Mouse (Mus musculus) frontal cortex, postnatal 25 days (tissue): ENCODE measurements at regions not wholly inside any gene's neighbourhood (a gene's known extent, or its start where the extent isn't known, plus 50 kb on each side); places are given as distances from the start of the nearest gene placed in this dataset.
"Not testable (repeated sequence)": the region's sequence is repeated elsewhere in the genome, so short reads cannot be mapped to it uniquely, and the experiment has no call there.

Source experiments
- DNase-seq, 2 experiments: peaks; one replicate each; pipeline ENCODE4 v3.0.0; 2022; ENCODE audit warnings: low spot score in 2 of 2

DNA sequence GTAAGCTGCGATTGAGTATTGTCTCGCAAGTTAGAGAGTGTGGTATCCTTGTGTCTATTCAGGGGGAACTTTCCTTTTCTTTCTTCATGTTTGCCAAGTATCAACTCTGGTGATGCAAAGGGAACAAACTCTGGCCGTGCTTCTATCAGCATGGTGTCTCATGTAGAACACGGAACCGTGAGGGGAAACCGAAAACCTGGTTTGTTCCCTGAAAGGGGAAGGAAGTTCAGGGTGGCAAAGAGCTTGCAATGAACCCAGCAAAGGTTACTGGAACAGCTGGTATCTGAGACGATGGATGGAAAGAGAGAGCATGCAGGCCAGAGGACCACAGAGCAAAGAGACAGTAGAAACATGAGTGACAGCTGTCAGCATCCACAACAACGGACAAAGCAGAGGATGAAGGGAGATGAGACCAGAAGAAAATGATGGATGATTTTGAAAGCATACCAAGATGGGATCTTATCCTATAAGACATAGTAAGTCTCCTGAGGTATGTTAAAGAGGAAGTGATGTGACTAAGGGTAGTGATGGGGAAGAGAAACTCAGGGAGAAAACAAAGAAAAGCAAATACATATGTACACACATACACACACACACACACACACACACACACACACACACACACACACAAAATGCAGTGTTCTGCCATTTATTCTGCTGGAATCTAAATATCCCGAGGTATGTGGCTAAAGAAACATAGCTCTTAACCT lies 199.8 kb upstream of the Peli2 start:
- no peak for DNase-seq

DNA sequence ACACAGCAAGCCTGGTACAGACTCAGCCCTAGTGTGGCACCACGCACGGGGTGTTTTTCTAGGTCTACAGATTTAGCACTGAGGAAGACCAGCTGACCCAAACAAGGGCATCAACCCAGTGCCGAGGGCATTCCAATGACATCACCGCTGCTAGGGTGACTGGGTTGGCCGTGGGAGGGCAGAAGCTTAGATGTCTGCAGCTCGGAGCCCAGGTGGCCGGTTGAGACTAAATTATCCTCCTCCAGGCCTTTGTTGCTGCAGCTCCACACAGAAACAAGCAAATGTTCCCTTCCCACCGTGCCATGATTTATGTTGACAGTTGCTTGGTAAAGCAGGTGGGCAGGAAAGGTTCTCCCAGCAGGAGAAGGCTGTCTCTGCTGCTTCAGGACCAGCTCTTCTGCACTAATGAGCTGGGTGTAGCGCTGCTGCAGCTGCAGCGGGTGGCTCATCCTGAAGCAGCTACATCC lies 198.8 kb upstream of the Peli2 start:
- no peak for DNase-seq

GRCm38 (mm10) chr14:47926416-47926815 lies 194.2 kb upstream of the Peli2 start:
- no peak for DNase-seq

- no peak for DNase-seq
Measured at GRCm38 (mm10) chr14:47935401-47935800, 185.2 kb upstream of the Peli2 start.

DNA sequence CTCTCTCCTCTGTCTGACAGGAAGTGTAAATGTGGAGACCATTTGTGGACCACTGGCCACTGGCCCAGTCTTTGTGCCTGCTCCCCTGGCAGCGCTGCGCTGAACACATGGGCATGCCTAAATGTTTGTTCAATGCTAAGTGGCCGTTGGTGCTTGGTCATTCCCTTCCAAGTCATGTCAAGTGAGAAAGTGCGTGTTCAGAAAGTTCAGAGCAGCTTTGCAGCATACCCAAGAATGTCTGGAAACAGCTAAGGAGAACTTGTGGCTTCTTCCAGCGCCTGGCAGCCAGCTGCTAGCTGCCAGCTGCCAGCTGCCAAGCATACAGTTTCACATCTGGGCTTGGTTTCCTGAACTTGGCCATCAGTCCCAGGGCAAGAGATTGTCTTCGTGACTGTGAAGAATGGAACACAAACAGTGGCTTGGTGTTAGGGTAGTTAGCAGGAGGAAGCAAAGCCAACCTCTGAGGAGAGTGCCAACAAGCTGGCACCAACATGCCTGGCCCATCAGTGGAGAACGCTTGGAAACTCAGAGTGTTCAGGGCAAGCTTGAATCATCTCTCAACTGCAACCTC lies 183.5 kb upstream of the Peli2 start:
- no peak for DNase-seq

- DNase-seq, result no peak
Measured at GRCm38 (mm10) chr14:47939781-47940590, 180.6 kb upstream of the Peli2 start.

GRCm38 (mm10) chr14:47942671-47943070 lies 178.0 kb upstream of the Peli2 start:
- no peak for DNase-seq

DNA sequence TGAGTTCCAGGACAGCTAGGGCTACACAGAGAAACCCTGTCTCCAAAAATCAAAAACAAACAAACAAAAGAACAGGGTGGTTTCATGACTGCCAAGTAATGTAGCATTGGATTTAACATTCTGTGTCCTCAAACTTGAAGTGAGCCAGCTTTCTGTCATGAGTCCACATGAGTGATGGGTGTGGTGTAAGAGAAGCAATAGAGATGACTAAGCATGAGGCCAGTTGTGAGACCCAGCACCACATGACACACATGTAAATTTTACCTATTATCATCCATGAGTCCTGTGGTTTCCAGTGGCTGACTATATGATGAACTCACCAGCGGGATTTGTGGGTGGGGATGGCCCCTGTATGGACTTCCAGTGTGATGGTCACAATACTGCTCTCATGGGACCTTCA lies 176.0 kb upstream of the Peli2 start:
- no peak for DNase-seq

DNA sequence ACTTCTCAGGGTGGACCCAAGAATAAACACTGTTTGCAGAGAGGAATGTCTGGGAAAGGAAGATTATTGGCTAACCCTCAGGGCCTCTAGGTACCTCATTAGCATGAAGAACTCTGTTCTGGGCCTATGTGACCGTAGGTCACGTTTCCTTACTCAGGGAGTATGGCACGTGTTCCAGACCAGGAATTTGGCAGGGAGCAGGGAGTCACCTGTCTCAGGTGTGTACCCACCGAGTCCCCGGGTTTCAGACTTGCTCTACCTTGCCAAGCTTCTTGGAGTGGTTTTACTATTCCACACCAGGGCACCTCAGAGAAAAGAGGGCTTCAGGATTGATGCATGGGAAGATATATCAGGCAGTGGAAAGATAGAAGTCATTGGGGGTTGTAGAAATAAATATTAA lies 169.6 kb upstream of the Peli2 start:
- DNase-seq, result no peak

GRCm38 (mm10) chr14:47958171-47958570 lies 162.5 kb upstream of the Peli2 start:
- DNase-seq, result no peak

- DNase-seq, result no peak
Measured at GRCm38 (mm10) chr14:47959366-47960280, 161.0 kb upstream of the Peli2 start.

GRCm38 (mm10) chr14:47964806-47965205 lies 155.8 kb upstream of the Peli2 start:
- DNase-seq, result not testable (repeated sequence)

DNA sequence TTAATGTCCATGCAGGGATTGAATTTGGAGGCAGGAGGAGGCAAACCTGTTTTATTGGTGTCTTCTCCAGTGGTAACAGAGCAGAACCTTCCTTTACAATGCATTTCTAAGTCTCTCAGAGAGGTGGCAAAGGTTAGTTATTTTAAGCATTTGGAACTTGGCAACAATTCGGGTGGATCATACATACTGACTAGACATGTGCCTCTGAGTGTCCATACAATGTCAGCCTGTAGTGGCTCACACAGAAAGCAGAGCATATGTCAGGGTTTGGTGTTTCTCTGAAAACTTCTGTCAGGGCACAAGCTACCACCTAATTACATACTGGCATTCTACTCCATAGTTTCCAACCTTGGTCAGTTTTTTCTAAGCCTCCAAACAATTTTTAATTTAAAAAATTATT lies 150.8 kb upstream of the Peli2 start:
- DNase-seq, result no peak

GRCm38 (mm10) chr14:47973161-47973560 lies 147.5 kb upstream of the Peli2 start:
- DNase-seq, result not testable (repeated sequence)

- no peak for DNase-seq
Measured at GRCm38 (mm10) chr14:47982993-47983740, 137.5 kb upstream of the Peli2 start.

DNA sequence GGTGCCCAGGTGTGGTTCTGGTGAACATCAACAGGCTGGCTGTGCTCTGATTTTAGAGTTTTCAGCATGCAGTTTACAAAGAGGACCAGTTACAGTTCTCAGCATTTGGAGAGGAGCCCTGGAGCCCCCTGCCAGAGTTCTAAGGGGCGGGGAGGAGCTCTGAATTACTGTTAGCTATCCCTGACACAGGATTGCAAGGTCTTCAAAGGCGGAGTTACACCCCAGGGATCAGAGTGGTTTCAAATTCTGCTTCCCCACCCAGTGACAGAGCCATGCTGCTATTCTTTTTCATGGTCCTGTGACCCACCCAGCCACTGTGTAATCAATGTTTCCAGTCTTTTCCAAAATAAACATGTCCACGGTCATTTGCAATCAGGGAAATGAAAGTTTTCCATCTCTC lies 134.1 kb upstream of the Peli2 start:
- DNase-seq, result no peak

DNA sequence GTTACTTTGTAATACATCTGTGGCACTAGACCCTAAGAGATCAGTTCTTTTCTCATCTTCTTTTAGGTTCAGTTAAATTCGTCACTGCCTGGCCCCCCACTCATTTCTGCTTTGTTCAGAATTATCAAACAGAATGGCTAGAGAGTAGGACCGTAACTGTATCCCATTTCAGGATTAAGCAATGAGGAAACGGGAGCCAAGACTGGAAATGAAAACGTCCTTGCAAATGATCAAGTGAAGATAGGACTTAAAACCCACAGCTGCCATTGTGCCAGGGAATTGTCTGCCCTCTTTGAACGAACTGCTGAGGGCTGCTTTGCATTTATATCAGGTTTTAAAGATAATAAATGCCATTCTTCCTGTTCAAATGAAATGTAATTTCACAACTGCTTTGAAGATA lies 133.7 kb upstream of the Peli2 start:
- no peak for DNase-seq

DNA sequence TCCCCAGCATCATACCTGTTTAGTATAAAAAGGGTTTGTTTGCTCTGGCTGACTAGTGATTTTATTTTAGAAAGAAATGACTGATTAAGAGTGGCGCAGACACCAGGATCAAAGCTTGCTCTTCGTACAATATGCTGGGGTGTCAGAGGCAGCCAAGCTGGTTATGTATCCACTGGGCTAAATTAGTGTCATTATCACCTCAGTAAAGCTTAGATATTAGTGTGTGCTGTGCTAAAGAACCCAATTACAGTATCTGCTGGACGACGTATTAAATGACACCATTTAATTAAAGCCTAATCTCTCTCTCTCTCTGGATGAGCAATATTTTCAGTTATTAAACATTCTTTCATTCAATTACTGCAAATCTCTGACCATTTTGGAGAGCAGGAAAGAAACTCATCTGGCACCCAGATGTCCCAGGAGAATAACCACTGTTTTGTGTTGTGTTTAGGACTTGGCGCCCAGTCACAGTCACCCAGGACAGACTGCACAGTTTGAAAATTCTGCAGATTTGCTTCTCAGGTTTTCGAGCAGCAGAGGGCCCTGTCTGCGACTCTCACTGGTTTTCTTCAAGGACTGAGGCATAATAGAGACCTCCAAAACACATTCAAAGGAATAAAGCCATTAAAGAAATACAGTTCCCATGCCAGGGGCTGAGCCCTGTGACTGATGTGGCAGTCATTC lies 133.1 kb upstream of the Peli2 start:
- no peak for DNase-seq

DNA sequence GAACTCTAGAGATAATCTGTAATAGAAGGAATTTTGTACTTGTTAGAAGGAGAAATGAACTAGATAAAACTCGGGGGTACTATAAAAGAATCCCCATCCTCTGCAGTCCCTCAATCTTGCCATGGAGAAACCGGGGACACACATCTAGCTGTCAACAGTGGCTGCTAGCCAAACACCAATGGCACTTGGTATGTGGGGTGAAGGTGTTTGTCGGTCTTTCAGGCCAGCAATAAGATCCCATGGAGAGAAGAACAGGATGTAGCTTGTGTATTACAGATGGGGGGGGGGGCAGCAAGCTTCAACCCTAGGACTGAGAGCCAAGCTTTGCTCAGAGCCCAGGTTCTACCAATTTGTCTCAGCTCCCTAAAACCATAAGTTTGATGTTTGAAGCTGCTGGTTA lies 132.5 kb upstream of the Peli2 start:
- DNase-seq, result no peak

DNA sequence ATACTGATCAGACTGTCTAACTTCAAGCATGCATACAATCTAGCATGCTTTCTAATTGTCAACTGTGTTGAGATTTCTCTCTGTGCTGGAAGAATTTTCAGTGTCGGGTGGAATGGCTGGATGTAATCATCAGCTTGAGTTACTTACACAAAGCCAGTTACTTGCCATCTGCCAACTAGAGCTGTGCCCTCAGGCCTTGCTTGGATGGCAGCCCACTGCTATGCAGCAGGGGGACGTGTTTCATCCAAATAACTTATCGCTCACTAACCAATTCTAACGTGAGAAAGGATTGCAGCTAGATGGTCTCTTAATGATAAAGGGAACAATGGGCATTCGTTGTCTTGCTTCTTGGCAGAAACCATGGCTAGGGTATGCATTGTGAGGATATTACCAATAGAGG lies 131.3 kb upstream of the Peli2 start:
- no peak for DNase-seq
